Mouse (Mus musculus): ENCODE results near the gene Ccnl2.

The Ccnl2 gene

DNA sequence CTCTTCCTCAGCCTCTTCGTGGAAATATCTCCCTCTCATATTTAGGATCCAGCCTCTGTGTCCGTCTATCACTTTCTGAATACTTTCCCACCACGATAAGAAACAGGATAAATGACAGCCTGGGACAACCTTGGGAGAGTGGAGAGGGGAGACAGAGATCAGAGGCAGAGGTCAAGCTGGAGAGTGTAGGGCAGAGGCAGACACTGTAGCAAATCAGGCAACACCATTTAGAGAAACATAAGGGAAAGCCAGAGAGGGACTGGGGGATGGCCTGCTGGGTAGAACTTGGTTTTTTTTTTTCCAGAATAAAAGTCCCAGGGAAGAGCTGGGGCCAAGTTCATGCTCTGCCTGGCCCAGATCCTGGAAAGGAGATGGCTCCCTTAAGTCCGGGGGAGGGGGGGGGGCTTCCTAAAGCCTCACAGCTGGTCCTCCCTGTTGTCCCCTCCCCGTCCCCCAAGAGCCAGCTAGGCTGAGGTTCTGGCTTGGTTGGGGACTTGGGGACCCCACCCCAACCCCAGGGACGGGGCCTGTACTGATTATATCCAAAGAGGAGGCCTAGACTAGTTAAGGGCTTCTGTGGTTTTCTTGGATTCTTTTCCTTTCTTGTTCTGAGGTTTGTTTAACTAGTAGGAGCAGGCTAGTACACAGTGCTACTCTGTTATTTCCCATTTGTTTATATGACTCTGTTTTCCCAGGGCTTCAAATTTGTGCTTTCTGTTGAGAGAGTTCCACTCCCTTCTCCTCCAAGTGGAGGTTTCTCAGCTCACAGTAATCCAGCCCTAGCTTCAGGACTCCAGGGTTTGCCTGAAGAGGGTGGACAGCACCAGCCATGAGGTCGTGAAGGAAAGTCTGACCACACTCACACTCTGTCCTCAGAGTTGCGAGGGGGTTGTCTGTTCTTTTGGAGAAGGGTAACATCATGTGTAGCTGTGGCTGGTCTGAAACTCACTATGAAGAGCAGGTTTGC is 26.2 kb downstream of the Ccnl2 start:
- no peak for ATAC-seq (ENCODE audit: low TSS enrichment)

DNA sequence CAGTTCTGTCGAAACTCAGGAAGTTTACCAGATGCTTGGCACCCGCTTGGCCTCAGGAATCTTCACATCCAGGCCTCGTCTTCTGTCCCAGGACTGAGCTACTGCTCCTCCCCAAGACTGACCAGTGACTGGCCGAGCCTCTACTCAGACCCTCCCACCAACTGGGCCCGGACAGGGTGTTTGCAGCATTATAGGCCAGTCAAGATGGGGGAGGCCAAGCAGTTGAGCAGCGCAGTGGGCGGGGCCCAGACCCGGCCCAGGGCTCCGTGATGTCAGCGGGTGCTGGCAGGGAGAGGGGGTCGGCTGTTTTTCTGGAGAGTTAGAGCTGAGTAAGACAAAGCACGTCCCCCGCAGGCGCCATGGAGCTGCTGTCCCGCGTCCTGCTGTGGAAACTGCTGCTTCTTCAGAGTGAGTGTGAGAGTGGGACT is 27.2 kb downstream of the Ccnl2 start, which contains the start of gene Mxra8:
Mxra8 (plus strand) TSS at position 198 of the 428 bp plus-strand sequence.
- no peak for ATAC-seq (ENCODE audit: low TSS enrichment)

DNA sequence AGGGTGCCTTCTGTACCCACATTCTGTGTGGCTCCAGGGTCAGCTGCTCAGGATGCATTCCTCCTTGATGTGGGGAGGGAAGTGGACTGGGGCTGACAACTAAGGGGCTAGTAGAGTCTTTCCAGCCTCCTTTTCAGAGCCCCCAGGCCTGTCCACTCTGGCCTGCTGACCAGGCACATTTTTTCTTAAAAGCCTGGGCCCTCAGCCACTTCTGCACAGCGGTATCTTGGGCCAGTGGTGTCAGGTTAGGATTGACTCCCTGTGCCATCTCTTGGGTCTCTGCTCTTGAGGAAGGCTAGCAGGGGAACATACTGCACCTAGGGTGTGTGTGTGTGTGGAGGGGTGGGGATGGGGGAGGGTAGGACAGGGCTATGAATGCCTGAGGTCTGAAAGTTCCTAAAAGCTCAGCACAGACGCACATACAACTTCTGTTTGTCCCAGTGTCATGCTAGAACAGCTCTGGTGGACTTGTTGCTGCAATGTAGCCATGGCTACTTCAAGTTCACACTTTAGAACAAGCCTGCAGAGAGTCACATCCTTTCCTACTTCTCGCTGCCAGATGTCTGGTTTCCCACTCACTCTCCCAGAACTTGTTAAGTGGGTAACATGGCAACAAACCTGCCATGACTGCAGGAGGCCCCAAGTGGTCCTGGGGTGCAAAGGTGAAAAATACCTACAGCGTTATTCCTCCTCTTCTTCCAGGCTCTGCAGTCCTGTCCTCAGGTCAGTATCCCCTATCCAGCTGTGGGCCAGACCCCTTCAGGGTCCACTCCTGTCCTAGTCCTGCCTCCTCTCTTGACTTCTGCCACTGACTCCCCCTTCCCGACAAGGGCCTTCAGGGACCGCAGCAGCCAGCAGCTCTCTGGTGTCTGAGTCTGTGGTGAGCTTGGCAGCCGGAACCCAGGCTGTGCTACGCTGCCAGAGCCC is 28.1 kb downstream of the Ccnl2 start:
- no peak for ATAC-seq (ENCODE audit: low TSS enrichment)

DNA sequence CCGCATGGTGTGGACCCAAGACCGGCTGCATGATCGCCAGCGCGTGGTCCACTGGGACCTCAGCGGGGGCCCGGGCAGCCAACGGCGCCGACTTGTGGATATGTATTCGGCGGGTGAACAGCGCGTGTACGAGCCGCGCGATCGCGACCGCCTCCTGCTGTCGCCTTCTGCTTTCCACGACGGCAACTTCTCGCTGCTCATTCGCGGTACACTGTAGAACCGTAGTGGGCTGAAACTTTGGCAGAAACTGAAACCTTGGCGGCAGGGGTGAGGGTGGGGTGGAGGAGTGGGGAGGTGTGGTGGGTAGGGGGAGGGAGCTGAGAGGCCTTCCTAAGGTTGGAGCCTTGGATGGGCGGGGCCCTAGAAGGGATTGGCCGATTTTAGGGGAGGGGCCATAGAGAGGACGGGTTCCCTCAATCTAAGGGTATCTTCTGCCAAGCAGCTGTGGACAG is 28.7 kb downstream of the Ccnl2 start:
- no peak for ATAC-seq (ENCODE audit: low TSS enrichment)

DNA sequence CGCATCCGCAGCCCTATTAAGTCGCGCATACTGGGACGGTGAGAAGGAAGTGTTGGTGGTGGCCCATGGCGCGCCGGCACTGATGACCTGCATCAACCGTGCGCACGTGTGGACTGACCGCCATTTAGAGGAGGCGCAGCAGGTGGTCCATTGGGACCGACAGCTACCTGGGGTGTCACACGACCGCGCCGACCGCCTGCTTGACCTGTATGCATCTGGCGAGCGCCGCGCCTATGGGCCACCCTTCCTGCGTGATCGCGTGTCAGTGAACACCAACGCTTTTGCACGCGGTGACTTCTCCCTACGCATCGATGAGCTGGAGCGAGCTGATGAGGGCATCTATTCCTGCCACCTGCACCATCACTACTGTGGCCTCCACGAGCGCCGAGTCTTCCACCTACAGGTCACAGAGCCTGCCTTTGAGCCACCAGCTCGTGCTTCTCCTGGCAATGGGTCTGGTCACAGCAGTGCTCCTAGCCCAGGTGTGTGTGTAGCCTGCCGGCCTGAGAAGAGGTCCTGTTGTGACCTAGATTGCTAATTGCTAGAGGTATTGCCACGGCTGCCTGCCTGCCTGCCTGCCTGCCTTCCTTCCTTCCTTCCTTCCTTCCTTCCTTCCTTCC is 29.5 kb downstream of the Ccnl2 start:
- no peak for ATAC-seq (ENCODE audit: low TSS enrichment)

DNA sequence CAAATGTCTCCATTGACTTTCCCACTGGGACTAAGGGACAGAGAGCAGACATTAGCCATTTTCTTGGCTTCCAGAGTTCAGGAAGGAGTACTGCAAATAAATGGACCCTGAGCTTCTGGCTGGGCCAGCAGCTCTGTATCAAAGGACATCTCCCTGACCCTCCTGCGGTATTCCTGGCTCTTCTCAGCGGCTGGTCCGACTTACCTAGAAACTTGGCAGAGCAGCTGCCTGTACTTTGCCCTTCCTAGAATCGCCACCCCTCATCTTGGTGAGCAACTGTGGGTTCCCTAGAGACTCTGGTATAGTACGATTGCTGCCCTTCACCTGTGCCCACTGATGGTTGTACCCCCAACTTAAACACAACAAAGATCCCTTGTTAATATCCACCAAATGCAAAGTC is 30.9 kb downstream of the Ccnl2 start:
- ATAC-seq (ENCODE audit: low TSS enrichment): no peak

DNA sequence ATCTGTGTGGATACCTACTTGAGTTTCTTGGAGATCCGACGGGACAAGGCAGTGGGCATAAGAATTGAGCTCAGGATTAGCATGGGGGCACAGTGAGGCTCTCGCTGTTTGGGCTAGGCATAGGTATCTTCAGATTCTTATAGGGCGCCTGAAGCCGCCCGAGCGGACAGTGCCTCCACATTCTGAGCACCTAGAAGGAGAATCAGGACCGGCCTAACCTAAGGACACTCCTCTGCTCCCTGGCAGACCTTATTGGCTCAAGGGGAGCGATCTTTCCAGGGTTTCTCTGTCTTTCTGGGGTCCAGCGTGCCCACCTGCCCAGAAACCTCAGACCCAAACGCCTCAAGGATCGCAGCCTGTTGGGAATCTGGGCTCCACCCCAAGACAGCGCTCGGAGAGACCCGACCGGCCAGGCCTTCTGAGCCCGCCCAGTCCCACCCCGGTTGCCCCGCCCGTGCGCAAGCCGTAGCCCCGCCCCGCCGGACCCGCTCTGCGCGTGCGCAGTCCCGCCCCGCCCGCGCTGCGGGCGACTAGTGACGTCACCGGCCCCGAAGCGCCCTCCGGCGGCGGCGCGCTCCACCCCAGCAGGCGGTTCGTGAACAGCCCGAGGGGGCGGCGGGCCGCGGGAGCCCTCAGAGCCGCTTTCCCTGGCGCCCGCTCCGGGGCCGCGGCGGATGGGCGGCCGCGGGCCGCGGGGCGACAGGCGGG is 34.7 kb downstream of the Ccnl2 start, which contains the start of gene Dvl1:
Dvl1 (plus strand) TSS at position 532 of the 708 bp plus-strand sequence.
- ATAC-seq (ENCODE audit: low TSS enrichment): peak; percentile 81

DNA sequence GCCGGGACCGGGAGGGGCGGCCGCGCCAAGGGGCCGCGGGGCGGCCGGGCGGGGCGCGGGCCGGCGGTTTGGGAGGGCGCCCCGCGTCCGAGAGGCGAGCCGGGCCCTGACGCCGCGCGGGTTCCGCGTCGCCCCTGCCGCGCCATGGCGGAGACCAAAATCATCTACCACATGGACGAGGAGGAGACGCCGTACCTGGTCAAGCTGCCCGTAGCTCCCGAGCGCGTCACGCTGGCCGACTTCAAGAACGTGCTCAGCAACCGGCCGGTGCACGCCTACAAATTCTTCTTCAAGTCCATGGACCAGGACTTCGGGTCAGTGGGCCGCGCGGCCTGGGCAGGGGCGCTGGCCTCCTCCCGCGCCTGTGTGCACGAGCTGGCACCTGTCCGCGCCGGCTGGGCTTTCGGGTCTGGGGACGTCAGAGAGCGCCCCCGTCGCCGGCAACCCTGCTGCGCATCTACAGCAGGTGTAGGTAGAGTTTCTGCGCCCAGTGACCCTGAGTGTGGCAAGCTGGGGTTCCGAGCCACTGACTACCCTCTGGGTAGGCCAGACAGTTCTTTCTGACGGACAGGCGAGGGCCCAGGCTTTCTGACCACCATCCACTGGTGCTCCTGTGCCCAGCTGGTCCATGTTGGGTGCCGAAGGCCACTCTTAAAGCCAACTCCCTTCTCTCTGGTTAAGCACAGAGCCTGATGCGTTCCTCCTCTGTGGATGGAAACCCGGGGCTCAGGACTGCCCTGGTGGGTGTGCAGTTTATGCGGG is 35.5 kb downstream of the Ccnl2 start:
- peak; percentile 28; the same call in 1 of the 2 replicates for ATAC-seq (ENCODE audit: low TSS enrichment)

DNA sequence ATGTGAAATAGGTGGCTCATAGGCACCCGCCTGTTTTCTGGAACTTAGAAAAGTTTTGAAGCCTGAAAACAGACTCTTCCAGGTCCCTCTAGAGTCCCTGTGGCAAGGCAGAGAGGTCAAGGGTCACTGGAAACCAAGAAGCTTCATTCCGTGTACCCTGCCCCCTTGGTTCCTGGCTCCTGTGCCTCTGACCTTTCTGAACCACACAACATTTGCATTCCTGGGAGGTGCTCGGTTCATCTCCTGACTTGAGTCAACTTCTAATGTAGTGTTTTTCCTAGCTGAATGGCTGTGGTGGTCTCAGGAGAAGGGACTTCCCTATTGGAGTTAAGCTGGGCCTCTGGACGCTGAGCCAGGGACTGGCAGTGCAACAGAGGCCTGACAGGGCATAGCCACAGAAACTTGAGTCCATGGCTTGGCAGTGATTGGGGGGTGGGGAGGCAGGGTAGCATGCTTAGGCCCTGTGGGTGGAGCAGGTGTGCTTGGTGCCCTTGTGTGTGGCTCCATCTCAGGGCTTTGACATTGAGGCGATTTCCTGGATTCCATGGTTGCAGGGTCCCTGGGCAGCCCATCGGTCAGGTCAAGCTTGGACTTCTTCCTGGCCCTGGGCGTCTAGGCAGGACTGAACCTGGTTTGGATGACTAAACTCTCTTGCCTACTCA is 36.3 kb downstream of the Ccnl2 start:
- ATAC-seq (ENCODE audit: low TSS enrichment): no peak

DNA sequence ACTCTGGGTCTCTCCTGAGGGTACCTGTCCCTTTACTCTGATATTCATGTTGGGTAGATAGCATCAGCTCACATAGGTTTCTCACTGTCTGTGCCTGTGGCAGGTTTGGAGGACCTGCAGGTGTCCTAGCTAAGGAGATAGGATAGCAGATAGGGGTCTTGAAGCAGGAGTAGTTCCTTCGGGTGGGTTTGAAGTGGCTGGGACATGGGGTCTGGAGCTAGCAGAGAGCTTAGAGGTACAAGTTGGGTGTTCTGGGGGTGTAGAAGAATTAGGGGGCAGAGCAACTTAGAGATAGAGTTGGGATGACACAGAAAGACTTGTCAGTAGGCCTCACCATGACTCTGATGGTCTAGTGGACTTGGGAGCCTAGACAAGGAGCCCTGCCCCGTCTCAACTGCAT is 37.1 kb downstream of the Ccnl2 start:
- no peak for ATAC-seq (ENCODE audit: low TSS enrichment)

DNA sequence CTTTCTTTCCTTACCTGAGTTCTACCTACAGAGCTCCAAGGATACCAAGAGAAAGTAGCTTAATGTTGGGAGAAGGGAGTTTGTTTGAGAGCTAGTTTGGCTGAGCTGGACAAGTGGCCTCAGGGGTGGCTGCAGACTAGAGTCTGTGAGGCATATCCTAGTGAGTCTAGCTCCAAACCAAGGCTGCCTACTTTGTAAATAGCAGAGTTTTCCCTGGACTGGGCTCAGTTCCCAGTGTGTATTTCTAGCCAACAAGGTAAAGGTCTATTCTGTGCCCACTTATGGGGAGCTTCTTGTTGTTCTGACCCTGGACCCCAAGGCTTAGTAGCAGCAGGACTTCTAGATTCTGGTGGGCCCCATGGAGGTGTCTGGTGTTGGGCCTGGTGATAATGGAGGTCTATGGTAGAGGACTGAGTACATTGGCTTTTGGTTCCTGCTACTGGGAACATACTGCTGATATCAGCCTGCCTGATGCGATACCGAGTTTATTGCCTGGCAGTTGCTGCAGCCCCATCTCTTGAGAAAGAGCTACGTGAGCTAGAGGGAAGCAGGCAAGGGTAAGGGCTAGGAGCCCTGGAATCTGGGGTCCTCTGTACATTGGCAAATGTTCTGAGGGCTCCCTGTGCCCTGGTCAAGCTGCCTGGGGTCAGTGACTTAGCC is 37.6 kb downstream of the Ccnl2 start:
- ATAC-seq (ENCODE audit: low TSS enrichment): no peak

DNA sequence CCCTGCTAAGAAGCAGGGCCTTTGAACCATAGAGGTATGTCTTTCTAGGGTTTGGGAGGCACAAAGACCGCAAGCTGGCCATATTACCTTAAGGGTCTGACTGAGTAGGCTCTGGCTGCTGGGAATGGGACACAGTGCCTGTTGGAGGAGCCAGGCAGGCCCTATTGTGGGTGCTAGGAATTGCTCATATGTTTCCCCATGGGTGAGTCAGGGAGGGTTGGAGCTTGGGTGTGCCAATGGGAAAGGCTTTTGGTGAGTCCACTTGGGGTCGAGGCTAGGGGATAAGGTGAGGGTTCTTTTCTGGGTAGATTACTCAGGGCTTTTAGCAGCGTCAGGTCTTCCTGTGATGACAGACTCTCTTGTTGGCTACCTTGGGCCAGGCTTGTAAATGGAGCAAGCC is 39.1 kb downstream of the Ccnl2 start:
- ATAC-seq (ENCODE audit: low TSS enrichment): no peak

DNA sequence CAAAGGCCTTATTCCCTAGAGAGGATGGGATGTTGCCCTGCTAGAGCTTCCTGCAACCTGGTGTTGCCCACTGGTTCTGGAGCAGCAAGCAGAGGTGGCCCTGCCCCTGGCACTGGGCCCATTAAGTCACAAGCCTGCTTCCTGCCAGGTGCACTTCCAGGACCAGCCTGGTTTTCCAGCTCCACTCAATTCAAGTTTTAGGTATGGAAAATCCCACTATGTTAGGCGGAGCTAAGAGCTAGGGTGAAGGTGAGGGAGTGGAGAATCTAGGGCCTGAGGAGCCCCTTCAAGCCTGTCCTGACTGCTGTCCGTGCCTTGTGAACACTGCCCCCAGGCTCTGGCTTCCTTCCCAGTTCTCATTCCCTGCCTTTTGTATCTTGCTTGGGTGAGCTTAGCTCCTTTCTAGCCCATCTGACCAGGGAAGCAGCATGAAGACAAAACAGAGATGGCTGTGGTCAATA is 39.7 kb downstream of the Ccnl2 start:
- ATAC-seq (ENCODE audit: low TSS enrichment): no peak

DNA sequence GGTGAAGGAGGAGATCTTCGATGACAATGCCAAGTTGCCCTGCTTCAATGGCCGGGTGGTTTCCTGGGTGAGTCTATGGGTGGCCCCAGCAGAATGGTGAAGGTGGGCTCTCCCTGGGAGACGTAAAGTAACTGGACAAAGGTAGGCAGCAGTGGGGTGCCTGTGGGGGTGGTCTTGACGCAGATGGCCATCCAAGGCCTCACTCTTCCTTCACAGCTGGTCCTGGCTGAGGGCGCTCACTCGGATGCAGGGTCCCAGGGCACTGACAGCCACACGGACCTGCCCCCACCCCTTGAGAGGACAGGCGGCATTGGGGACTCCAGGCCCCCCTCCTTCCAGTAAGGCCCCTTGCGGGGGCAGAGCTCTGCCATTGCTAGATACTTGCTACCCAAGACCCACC is 41.1 kb downstream of the Ccnl2 start:
- no peak for ATAC-seq (ENCODE audit: low TSS enrichment)

DNA sequence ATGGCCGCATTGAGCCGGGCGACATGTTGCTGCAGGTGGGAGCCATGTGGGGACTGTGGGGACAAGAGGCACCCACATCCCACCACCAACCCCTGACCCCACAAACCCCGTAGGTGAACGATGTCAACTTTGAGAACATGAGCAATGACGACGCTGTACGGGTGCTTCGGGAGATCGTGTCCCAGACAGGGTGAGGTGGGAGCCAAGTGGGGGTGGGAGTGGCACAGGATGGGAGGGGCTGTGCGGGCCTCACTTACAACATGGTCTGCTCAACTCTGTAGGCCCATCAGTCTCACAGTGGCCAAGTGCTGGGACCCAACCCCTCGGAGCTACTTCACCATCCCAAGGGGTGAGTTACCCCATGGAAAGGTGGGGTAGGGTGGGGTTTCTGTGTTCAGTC is 42.7 kb downstream of the Ccnl2 start:
- no peak for ATAC-seq (ENCODE audit: low TSS enrichment)

DNA sequence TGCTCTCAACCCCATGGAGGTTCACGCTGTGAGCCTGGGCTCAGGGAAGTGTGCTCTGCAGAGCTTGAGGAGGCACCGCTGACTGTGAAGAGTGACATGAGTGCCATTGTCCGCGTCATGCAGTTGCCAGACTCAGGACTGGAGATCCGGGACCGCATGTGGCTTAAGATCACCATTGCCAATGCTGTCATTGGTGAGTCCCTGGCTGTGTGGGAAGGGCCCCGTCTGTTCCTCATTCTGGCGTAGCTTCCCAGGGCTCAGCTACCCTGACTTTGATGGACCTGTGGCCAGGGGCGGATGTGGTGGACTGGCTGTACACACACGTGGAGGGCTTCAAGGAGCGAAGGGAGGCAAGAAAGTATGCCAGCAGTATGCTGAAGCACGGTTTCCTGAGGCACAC is 43.8 kb downstream of the Ccnl2 start:
- no peak for ATAC-seq (ENCODE audit: low TSS enrichment)

DNA sequence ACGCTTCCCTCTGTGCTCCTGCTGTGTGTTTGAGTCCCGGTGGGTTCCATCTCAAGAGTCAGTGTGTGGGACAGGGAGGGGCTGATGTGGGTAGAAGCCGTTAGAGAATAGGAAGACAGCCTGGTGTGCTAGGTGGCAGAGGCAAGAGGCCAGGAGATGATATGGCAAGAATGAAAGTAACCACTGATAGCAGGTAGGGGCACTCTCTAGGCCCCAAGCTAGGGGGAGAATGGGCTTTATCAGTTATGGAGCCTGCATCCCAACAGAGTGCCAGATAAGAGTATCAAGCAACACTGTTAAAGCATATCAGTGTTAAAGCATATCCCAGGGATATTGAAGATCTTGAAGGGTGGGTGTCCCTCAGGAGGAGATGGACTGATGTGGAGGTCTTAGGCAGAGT is 44.6 kb downstream of the Ccnl2 start:
- ATAC-seq (ENCODE audit: low TSS enrichment): no peak

DNA sequence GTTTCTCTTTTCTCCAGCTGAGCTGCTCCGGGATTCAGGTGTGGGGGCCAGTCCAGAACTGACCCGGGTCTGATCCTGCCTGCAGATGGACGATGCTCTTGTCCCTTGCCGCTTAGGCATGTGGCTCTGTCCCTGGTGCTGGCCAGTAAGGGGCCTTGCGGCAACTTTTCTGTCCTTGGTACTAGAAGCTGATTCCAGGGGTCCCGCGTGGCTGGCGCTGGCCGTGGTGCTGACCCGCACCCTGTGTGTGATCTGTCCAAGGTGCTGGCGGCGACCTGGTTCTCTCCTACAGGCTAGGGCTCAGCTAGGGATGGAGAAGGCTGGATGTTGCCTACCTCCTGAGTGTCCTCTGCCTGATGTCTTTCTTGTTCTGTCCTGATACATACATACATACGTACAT is 47.0 kb downstream of the Ccnl2 start:
- no peak for ATAC-seq (ENCODE audit: low TSS enrichment)

DNA sequence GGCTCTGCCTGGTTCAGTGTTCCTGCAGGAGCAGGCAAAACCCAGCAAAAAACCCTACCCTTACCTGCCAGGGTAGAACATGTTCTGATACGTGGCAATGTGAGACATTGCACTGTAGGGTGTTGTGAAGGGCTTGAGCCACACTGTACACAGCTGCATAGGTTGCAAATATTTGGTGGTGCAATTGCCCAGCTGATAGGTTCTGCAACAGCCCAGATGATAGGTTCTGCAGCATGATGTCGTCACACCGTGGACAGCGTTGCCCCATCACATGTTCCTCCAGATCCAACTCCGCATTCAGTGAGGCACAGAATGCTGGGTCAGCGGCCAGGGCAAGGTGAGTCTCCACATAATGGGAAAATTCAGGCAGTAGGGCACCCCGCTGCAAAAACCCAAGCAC is 49.5 kb downstream of the Ccnl2 start:
- no peak for ATAC-seq (ENCODE audit: low TSS enrichment)

Data from frontal cortex, adult (tissue).